Comparison of ENCODE assay signal across 8 mouse cellular contexts in the genomic region with DNA sequence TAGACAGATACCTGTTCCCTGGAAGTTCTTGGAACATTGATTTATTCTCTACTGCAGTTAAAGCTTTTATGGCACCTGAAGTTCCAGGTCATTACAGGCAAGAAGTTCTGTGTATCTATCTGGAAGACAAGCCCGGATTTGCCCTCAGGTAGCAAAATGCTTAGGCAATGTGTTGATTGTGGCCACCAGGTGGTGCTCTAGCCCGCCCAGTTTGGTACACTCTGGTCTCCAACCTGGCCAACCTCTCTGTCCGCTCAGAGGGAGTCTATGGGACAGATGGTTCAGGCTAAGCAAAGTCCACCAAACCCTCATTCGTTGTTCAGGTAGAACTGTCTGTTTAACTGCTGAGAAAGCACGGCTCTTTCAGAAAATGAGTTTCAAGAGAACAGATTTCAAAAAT. TPM values are rescaled to one million over a fixed set of nuclear protein-coding genes. Genes with fewer than 3 reads are reported as not detected.
DNase-seq lines count a peak whose midpoint lies in the region; ATAC-seq lines count a peak whose summit lies in the region.

No protein-coding gene starts in this region.

- no peak for ATAC-seq in heart, embryonic 12.5 days (ENCODE audit: insufficient number of reproducible peaks, low FRiP score)
- ATAC-seq in forebrain, embryonic 14.5 days: peak; percentile 42; the same call in 1 of the 2 replicates
- ATAC-seq in hematopoietic stem cell, adult 5-6 weeks (replicated peaks in 1 of 2; ENCODE audit: insufficient read depth in 1 of 2, low FRiP score in 2 of 2, low TSS enrichment in 1 of 2, low read depth in 1 of 2, poor library complexity in 2 of 2, severe bottlenecking in 2 of 2): peak; percentile 65 to 74; a peak in 3 of 4 replicates
- peak; percentile 76 for ATAC-seq in megakaryocyte progenitor cell, adult 5-6 weeks (replicated peaks; ENCODE audit: poor library complexity)

- DNase-seq in heart, adult 18-20 months: peak; percentile 58 to 86
- DNase-seq in cerebellum, adult 11 months: peak; percentile 82
- peak; percentile 77 for DNase-seq in forebrain, embryonic 14.5 days (ENCODE audit: low spot score)
- DNase-seq in layer of hippocampus, postnatal 14 days (ENCODE audit: low spot score in 2 of 2): peak; percentile 60 to 72
- DNase-seq in spleen, adult 18-20 months: peak; percentile 35 to 76

- H3K4me1 ChIP-seq in heart, embryonic 12.5 days (replicated peaks): no peaks in the 10 kb centered on the region
- H3K4me1 ChIP-seq in forebrain, embryonic 14.5 days (ENCODE audit: control insufficient read depth, insufficient read depth, low read length): no peaks in the 10 kb centered on the region

- no peak overlapping the region for H3K9ac ChIP-seq in heart, embryonic 12.5 days
- no peak overlapping the region for H3K9ac ChIP-seq in forebrain, embryonic 14.5 days (ENCODE audit: low read length)

- H3K27me3 ChIP-seq in heart, embryonic 12.5 days (replicated peaks): peaks cover 5% of the 10 kb centered on the region; the same call in 1 of the 2 replicates
- H3K27me3 ChIP-seq in forebrain, embryonic 14.5 days (replicated peaks; ENCODE audit: control insufficient read depth, insufficient read depth, low read length): no peaks in the 10 kb centered on the region

- WGBS in heart, embryonic 12.5 days: 24% methylated on average over 5 of the region's 5 CpGs
- 38% methylated on average over 5 of the region's 5 CpGs for WGBS in forebrain, embryonic 14.5 days

- H3K36me3 ChIP-seq in heart, embryonic 12.5 days: no peaks in the 10 kb centered on the region
- H3K36me3 ChIP-seq in forebrain, embryonic 14.5 days (ENCODE audit: control insufficient read depth, insufficient read depth, low read length): no peaks in the 10 kb centered on the region

- H3K27ac ChIP-seq in heart, embryonic 12.5 days (ENCODE audit: poor library complexity, severe bottlenecking): no peak overlapping the region
- H3K27ac ChIP-seq in forebrain, embryonic 14.5 days (ENCODE audit: low read depth, low read length): no peak overlapping the region

- no peaks in the 10 kb centered on the region for H3K9me3 ChIP-seq in heart, embryonic 12.5 days (replicated peaks)
- H3K9me3 ChIP-seq in forebrain, embryonic 14.5 days (replicated peaks; ENCODE audit: control insufficient read depth, low read length): no peaks in the 10 kb centered on the region

- no peak overlapping the region for H3K4me2 ChIP-seq in heart, embryonic 12.5 days
- no peak overlapping the region for H3K4me2 ChIP-seq in forebrain, embryonic 14.5 days (ENCODE audit: low read length)

- no peak overlapping the region for H3K4me3 ChIP-seq in heart, embryonic 12.5 days
- no peak overlapping the region for H3K4me3 ChIP-seq in forebrain, embryonic 14.5 days (ENCODE audit: low read depth, low read length)

RNA-seq across cellular contexts. Expression of a gene that starts 36.8 kb away (rescaled TPM):
- 10 to 100 TPM; 42.2 to 47.8 TPM for total RNA-seq in heart, adult 18-20 months (2021)
- polyA plus RNA-seq in heart, embryonic 12.5 days (2016; fragmentation: Nextera tagmentation; extraction: Ambion mirVana): 236 and 251 TPM in 2 replicates
- 323 and 365 TPM in 2 replicates for polyA plus RNA-seq in forebrain, embryonic 14.5 days (2014; fragmentation: Nextera tagmentation; extraction: Ambion mirVana)
- total RNA-seq in hematopoietic stem cell, adult 5-6 weeks (2017): 752 and 856 TPM in 2 replicates
- 10 to 100 TPM; 89.7 to 91.0 TPM for total RNA-seq in layer of hippocampus, postnatal 14 days (2021)
- total RNA-seq in megakaryocyte progenitor cell, adult 5-6 weeks (2015): 354 and 364 TPM in 2 replicates
- total RNA-seq in megakaryocyte progenitor cell, adult 5-6 weeks (2017): 493 and 597 TPM in 2 replicates
